Mouse (Mus musculus): ENCODE data around the gene Itga10.
A peak's percentile ranks its signal among the peaks of the same experiment; 100 is the strongest.

- peak; percentile 68 for TF ChIP-seq CTCF (IDR thresholded peaks at IDR 0.05)
- no peak for TF ChIP-seq EP300 (IDR thresholded peaks at IDR 0.05)
These were observed at the start of gene Itga10 for GRCm38 (mm10) chr3:96645018-96645649.
